Mouse (Mus musculus) forebrain, embryonic 13.5 days (tissue): ENCODE measurements around the gene Adarb2. TPM values are rescaled to one million over a fixed set of nuclear protein-coding genes. Genes with fewer than 3 reads are reported as not detected.
"Not testable (repeated sequence)": the region's sequence is repeated elsewhere in the genome, so short reads cannot be mapped to it uniquely, and the experiment has no call there.

Experiments
- ATAC-seq: fragments of 200-750 bp; cut with Nextera tagmentation; 2 replicates; pipeline ENCODE4 v1.8.0; 2017
- H3K27ac ChIP-seq: fragments of 300-500 bp; sonication (generic); 2 replicates; pipeline ENCODE4 v1.5.1; 2015; ENCODE audit warnings: inconsistent platforms, mild to moderate bottlenecking, moderate library complexity
- H3K27me3 ChIP-seq: fragments of 300-500 bp; sonication (generic); 2 replicates; pipeline ENCODE4 v1.6.1; 2015; ENCODE audit warnings: mild to moderate bottlenecking, inconsistent platforms
- H3K36me3 ChIP-seq: fragments of 300-500 bp; sonication (generic); 2 replicates; pipeline ENCODE4 v1.6.1; 2015; ENCODE audit warnings: mild to moderate bottlenecking, inconsistent platforms; ENCODE audit not compliant: poor library complexity, severe bottlenecking
- H3K4me1 ChIP-seq: fragments of 300-500 bp; sonication (generic); 2 replicates; pipeline ENCODE4 v1.6.1; 2015; ENCODE audit warnings: inconsistent platforms
- H3K4me2 ChIP-seq: fragments of 300-500 bp; sonication (generic); 2 replicates; pipeline ENCODE4 v1.6.1; 2015; ENCODE audit warnings: inconsistent platforms, mild to moderate bottlenecking, moderate library complexity
- H3K4me3 ChIP-seq: fragments of 300-500 bp; sonication (generic); 2 replicates; pipeline ENCODE4 v1.5.1; 2015; ENCODE audit warnings: mild to moderate bottlenecking, inconsistent platforms
- H3K9ac ChIP-seq: fragments of 300-500 bp; sonication (generic); 2 replicates; pipeline ENCODE4 v1.6.1; 2015; ENCODE audit warnings: mild to moderate bottlenecking, inconsistent platforms
- H3K9me3 ChIP-seq: fragments of 300-500 bp; sonication (generic); replicated peaks from 2 replicates; pipeline ENCODE4 v1.6.1; 2016; ENCODE audit warnings: inconsistent platforms
- WGBS: fragments of 180-500 bp; shearing (Covaris S2); methylation state at CpG from one replicate; pipeline ENCODE4 v1.1.7; 2015; 5-methylcytosine and 5-hydroxymethylcytosine counted together
- polyA plus RNA-seq: library from polyadenylated mRNA; unstranded; fragments of >200 nt; fragmentation: Nextera tagmentation; extraction: Ambion mirVana; gene quantifications from 2 replicates; pipeline ENCODE4 v1.2.1, GENCODE M21; 2015

Adarb2 gene
- polyA plus RNA-seq, 1 experiment from 2014 or later: 8.9 TPM

DNA sequence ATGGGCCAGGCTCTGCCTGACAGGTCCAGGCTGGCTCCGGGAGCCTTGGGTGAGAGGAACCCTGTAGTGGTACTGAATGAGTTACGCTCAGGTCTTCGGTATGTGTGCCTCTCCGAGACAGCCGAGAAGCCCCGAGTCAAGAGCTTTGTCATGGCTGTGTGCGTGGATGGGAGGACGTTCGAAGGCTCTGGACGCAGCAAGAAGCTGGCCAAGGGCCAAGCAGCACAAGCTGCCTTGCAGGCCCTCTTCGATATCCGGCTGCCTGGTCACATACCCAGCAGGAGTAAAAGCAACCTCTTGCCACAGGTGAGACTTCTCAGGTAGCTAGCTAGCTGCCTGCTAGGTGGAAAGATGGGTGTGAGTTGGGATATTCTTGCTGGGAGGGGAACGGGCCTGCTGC lies 367.6 kb downstream of the Adarb2 start:
- no peaks in the 10 kb centered on the region for H3K27me3 ChIP-seq
- H3K27ac ChIP-seq: no peak overlapping the region
- no peak overlapping the region for H3K4me2 ChIP-seq
- no peak overlapping the region for H3K4me3 ChIP-seq
- no peak for ATAC-seq
- H3K36me3 ChIP-seq: no peaks in the 10 kb centered on the region
- H3K4me1 ChIP-seq: no peaks in the 10 kb centered on the region; the same call in 1 of the 2 replicates
- 87% methylated on average over 13 of the region's 13 CpGs for WGBS
- no peaks in the 10 kb centered on the region for H3K9me3 ChIP-seq
- H3K9ac ChIP-seq: no peak overlapping the region

DNA sequence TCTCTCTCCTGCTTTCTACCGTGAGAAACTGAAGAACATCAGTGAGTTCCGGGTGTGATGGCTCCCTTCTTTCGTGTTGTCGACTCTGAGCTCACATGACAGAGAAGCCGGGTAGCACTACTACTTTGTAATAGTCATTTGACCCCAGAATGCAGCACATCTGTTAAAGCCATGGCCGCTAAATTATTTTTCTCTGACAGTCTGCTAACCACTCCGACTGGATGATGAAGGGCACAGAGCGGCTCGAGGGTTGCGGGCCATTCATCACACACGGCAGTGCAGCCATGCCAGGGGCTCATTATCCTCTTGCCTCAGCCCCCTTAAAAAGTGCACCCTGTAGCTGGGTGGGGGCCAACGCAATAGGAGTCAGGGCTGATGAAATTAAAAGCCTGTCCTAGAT lies 371.2 kb downstream of the Adarb2 start:
- no peak overlapping the region for H3K27ac ChIP-seq
- H3K4me2 ChIP-seq: no peak overlapping the region
- H3K9me3 ChIP-seq: 0 out of 2 replicates have a peak, but pooled peaks cover 4% of the 10 kb centered on the region
- H3K9ac ChIP-seq: no peak overlapping the region
- no peaks in the 10 kb centered on the region for H3K27me3 ChIP-seq
- WGBS: 89% methylated on average over 12 of the region's 12 CpGs
- no peaks in the 10 kb centered on the region for H3K4me1 ChIP-seq
- no peaks in the 10 kb centered on the region for H3K36me3 ChIP-seq
- ATAC-seq: no peak
- no peak overlapping the region for H3K4me3 ChIP-seq

GRCm38 (mm10) chr13:8584257-8585005 lies 381.8 kb downstream of the Adarb2 start:
- ATAC-seq: peak; percentile 78
- Histone ChIP-seq H3K9me3 (no peaks in the 10 kb centered on the region), H3K27me3 (no peaks in the 10 kb centered on the region), H3K4me2 (no peak overlapping the region), H3K4me1 (peaks cover 8% of the 10 kb centered on the region; the same call in 1 of the 2 replicates), H3K4me3 (no peak overlapping the region), H3K27ac (peak overlapping the region; percentile 35; the same call in 1 of the 2 replicates), H3K36me3 (no peaks in the 10 kb centered on the region), H3K9ac (no peak overlapping the region)
- 69% methylated on average over 8 of the region's 8 CpGs for WGBS

GRCm38 (mm10) chr13:8587447-8587846 lies 384.8 kb downstream of the Adarb2 start:
- peaks cover 8% of the 10 kb centered on the region; the same call in 1 of the 2 replicates for H3K4me1 ChIP-seq
- H3K36me3 ChIP-seq: no peaks in the 10 kb centered on the region
- no peak overlapping the region for H3K4me3 ChIP-seq
- ATAC-seq: no peak
- no peaks in the 10 kb centered on the region for H3K9me3 ChIP-seq
- H3K9ac ChIP-seq: no peak overlapping the region
- no peaks in the 10 kb centered on the region for H3K27me3 ChIP-seq
- no peak overlapping the region for H3K4me2 ChIP-seq
- 87% methylated on average over 7 of the region's 7 CpGs for WGBS
- H3K27ac ChIP-seq: no peak overlapping the region

GRCm38 (mm10) chr13:8590460-8590859 lies 387.8 kb downstream of the Adarb2 start:
- ATAC-seq: 0 out of 2 replicates have a peak, but pooled peaks have one; percentile 17
- no peak overlapping the region for H3K4me3 ChIP-seq
- WGBS: 49% methylated on average over 3 of the region's 3 CpGs
- H3K4me2 ChIP-seq: no peak overlapping the region
- H3K4me1 ChIP-seq: no peaks in the 10 kb centered on the region
- no peak overlapping the region for H3K9ac ChIP-seq
- H3K27ac ChIP-seq: no peak overlapping the region
- no peaks in the 10 kb centered on the region for H3K9me3 ChIP-seq
- no peaks in the 10 kb centered on the region for H3K27me3 ChIP-seq
- no peaks in the 10 kb centered on the region for H3K36me3 ChIP-seq

- Histone ChIP-seq H3K27ac (no peak overlapping the region), H3K9ac (no peak overlapping the region), H3K4me2 (no peak overlapping the region), H3K4me3 (no peak overlapping the region), H3K4me1 (no peaks in the 10 kb centered on the region), H3K9me3 (no peaks in the 10 kb centered on the region), H3K27me3 (no peaks in the 10 kb centered on the region), H3K36me3 (no peaks in the 10 kb centered on the region)
- 78% methylated on average over 4 of the region's 4 CpGs for WGBS
- ATAC-seq: peak; percentile 76
Observed at GRCm38 (mm10) chr13:8596977-8597646, 394.4 kb downstream of the Adarb2 start.

- 71% methylated on average over 6 of the region's 6 CpGs for WGBS
- Histone ChIP-seq H3K4me1 (no peaks in the 10 kb centered on the region), H3K9me3 (no peaks in the 10 kb centered on the region), H3K4me2 (no peak overlapping the region), H3K9ac (no peak overlapping the region), H3K4me3 (no peak overlapping the region), H3K36me3 (no peaks in the 10 kb centered on the region), H3K27me3 (no peaks in the 10 kb centered on the region), H3K27ac (no peak overlapping the region)
- ATAC-seq: peak; percentile 84
Observed at GRCm38 (mm10) chr13:8597647-8598017, 395.0 kb downstream of the Adarb2 start.

GRCm38 (mm10) chr13:8605645-8606044 lies 403.0 kb downstream of the Adarb2 start:
- H3K9me3 ChIP-seq: no peaks in the 10 kb centered on the region
- no peaks in the 10 kb centered on the region for H3K36me3 ChIP-seq
- no peaks in the 10 kb centered on the region for H3K27me3 ChIP-seq
- H3K4me3 ChIP-seq: no peak overlapping the region
- no peaks in the 10 kb centered on the region for H3K4me1 ChIP-seq
- no peak overlapping the region for H3K27ac ChIP-seq
- no peak for ATAC-seq
- no peak overlapping the region for H3K4me2 ChIP-seq
- WGBS: 92% methylated on average over 2 of the region's 2 CpGs
- no peak overlapping the region for H3K9ac ChIP-seq

- no peak for ATAC-seq
- no peaks in the 10 kb centered on the region for H3K9me3 ChIP-seq
- H3K27ac ChIP-seq: no peak overlapping the region
- no peaks in the 10 kb centered on the region for H3K27me3 ChIP-seq
- H3K9ac ChIP-seq: no peak overlapping the region
- H3K36me3 ChIP-seq: no peaks in the 10 kb centered on the region
- H3K4me3 ChIP-seq: no peak overlapping the region
- 81% methylated on average over 12 of the region's 12 CpGs for WGBS
- no peak overlapping the region for H3K4me2 ChIP-seq
- H3K4me1 ChIP-seq: no peaks in the 10 kb centered on the region
Observed at GRCm38 (mm10) chr13:8608040-8608439, 405.4 kb downstream of the Adarb2 start.

DNA sequence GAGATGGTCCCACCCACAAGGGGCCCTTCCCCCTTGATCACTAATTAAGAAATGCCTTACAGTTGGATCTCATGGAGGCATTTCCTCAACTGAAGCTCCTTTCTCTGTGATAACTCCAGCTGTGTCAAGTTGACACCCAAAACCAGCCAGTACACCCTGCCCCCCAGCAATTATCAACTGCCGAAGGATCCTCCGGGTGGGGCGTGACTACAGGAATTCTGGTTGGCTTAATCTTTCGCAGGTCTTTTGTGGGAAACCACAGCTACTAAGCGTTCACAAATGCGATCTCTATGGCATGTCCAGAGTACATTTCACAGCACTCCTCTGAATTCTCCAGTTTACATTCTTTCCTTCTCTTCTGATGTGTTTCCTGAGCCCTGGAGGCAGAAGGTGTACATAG lies 406.3 kb downstream of the Adarb2 start:
- not testable (repeated sequence) for H3K4me2 ChIP-seq, ATAC-seq, H3K27me3 ChIP-seq, H3K9ac ChIP-seq, H3K27ac ChIP-seq, H3K4me3 ChIP-seq, H3K9me3 ChIP-seq, H3K36me3 ChIP-seq, H3K4me1 ChIP-seq
- 90% methylated on average over 6 of the region's 6 CpGs for WGBS

GRCm38 (mm10) chr13:8610956-8611355 lies 408.3 kb downstream of the Adarb2 start:
- H3K27me3 ChIP-seq: no peaks in the 10 kb centered on the region
- ATAC-seq: no peak
- no peaks in the 10 kb centered on the region for H3K36me3 ChIP-seq
- H3K27ac ChIP-seq: no peak overlapping the region
- no peak overlapping the region for H3K9ac ChIP-seq
- no peaks in the 10 kb centered on the region for H3K4me1 ChIP-seq
- WGBS: 79% methylated on average over 8 of the region's 8 CpGs
- no peak overlapping the region for H3K4me3 ChIP-seq
- no peaks in the 10 kb centered on the region for H3K9me3 ChIP-seq
- no peak overlapping the region for H3K4me2 ChIP-seq

GRCm38 (mm10) chr13:8612618-8613391 lies 410.1 kb downstream of the Adarb2 start:
- Histone ChIP-seq H3K36me3 (no peaks in the 10 kb centered on the region), H3K4me2 (no peak overlapping the region), H3K27ac (no peak overlapping the region), H3K4me3 (no peak overlapping the region), H3K27me3 (no peaks in the 10 kb centered on the region), H3K9me3 (no peaks in the 10 kb centered on the region), H3K9ac (no peak overlapping the region), H3K4me1 (no peaks in the 10 kb centered on the region)
- ATAC-seq: no peak
- 73% methylated on average over 14 of the region's 14 CpGs for WGBS
